Mouse (Mus musculus) lung, embryonic 15.5 days (tissue): Measurements from ENCODE around the gene BC005537. TPM values are rescaled to one million over a fixed set of nuclear protein-coding genes. Genes with fewer than 3 reads are reported as not detected.

Experiments
- ATAC-seq: fragments of 200-750 bp; cut with Nextera tagmentation; 2 replicates; pipeline ENCODE4 v1.8.0; 2017; ENCODE audit warnings: moderate number of reproducible peaks, borderline replicate concordance; ENCODE audit not compliant: low FRiP score, low TSS enrichment; ENCODE audit errors: extremely low read depth
- H3K27ac ChIP-seq: fragments of 300-500 bp; sonication (generic); 2 replicates; pipeline ENCODE4 v1.5.1; 2015; ENCODE audit warnings: moderate library complexity, mild to moderate bottlenecking, inconsistent platforms
- H3K27me3 ChIP-seq: fragments of 300-500 bp; sonication (generic); 2 replicates; pipeline ENCODE4 v1.6.1; 2015; ENCODE audit warnings: inconsistent platforms
- H3K36me3 ChIP-seq: fragments of 300-500 bp; sonication (generic); 2 replicates; pipeline ENCODE4 v1.6.1; 2015; ENCODE audit warnings: inconsistent platforms
- H3K4me1 ChIP-seq: fragments of 300-500 bp; sonication (generic); 2 replicates; pipeline ENCODE4 v1.6.1; 2015; ENCODE audit warnings: inconsistent platforms
- H3K4me2 ChIP-seq: fragments of 300-500 bp; sonication (generic); 2 replicates; pipeline ENCODE4 v1.6.1; 2015; ENCODE audit warnings: inconsistent platforms, mild to moderate bottlenecking, moderate library complexity
- H3K4me3 ChIP-seq: fragments of 300-500 bp; sonication (generic); 2 replicates; pipeline ENCODE4 v1.5.1; 2015; ENCODE audit warnings: mild to moderate bottlenecking, inconsistent platforms
- H3K9ac ChIP-seq: fragments of 300-500 bp; sonication (generic); 2 replicates; pipeline ENCODE4 v1.6.1; 2015; ENCODE audit warnings: inconsistent platforms
- H3K9me3 ChIP-seq: fragments of 300-500 bp; sonication (generic); 2 replicates; pipeline ENCODE4 v1.6.1; 2016; ENCODE audit warnings: inconsistent platforms
- WGBS: fragments of 180-500 bp; shearing (Covaris S2); methylation state at CpG from one replicate; pipeline ENCODE4 v1.1.7; 2015; 5-methylcytosine and 5-hydroxymethylcytosine counted together
- polyA plus RNA-seq: library from polyadenylated mRNA; unstranded; fragments of >200 nt; fragmentation: Nextera tagmentation; extraction: Ambion mirVana; gene quantifications from 2 replicates; pipeline ENCODE4 v1.2.1, GENCODE M21; 2015

BC005537 gene
- polyA plus RNA-seq, 1 experiment from 2014 or later, result 16.8 TPM

DNA sequence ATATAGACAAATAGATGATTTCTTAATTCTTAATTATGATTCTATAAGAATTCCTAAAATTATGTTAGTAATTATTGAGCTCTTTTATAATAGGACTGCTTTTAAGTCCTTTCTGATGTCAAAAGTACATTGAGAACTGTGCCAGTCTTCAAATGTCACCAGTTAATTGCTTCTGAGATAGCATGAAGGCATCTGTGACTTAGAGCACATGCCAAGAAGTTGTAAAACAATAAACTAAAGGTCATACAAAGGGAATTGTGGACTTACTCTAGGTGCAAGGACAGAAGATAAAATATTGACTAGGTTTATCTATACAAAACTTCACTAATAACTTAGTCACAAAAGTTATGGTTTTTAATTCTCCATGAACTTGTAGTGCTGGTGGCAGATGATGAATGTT is 57.7 kb downstream of the BC005537 start:
- Histone ChIP-seq H3K27ac (no peak overlapping the region), H3K9me3 (no peaks in the 10 kb centered on the region), H3K4me2 (no peak overlapping the region), H3K27me3 (no peaks in the 10 kb centered on the region), H3K36me3 (no peaks in the 10 kb centered on the region), H3K4me1 (peaks cover 5% of the 10 kb centered on the region; the same call in 1 of the 2 replicates), H3K4me3 (no peak overlapping the region), H3K9ac (no peak overlapping the region)
- no peak for ATAC-seq

- Histone ChIP-seq H3K36me3 (no peaks in the 10 kb centered on the region), H3K9me3 (no peaks in the 10 kb centered on the region), H3K4me3 (no peak overlapping the region), H3K27ac (no peak overlapping the region), H3K4me1 (peaks cover 5% of the 10 kb centered on the region; the same call in 1 of the 2 replicates), H3K4me2 (no peak overlapping the region), H3K27me3 (no peaks in the 10 kb centered on the region), H3K9ac (no peak overlapping the region)
- no peak for ATAC-seq
- 64% methylated on average over 12 of the region's 12 CpGs for WGBS
Observed at GRCm38 (mm10) chr13:24861084-24861483, 59.6 kb downstream of the BC005537 start.

DNA sequence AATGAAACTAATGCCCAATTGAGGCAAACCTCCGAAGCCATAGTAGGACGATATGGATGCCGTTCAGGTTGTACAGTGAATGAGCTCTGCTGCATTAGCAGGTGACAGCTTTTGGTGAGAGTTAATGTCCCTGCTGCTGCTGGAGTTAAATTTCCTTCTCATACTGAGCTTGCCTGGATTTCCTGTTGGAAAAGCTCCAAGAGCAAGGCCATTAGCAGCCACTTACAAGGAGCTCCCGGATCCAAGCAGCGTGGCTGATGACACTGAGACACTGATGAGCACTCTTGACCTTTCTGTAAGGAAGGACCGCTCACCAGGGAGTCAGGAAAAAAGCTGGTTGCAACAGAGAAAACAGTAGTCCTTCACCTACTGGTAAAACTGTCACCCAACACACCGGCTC is 60.6 kb downstream of the BC005537 start:
- no peak overlapping the region for H3K4me2 ChIP-seq
- 35% methylated on average over 7 of the region's 7 CpGs for WGBS
- no peak for ATAC-seq

DNA sequence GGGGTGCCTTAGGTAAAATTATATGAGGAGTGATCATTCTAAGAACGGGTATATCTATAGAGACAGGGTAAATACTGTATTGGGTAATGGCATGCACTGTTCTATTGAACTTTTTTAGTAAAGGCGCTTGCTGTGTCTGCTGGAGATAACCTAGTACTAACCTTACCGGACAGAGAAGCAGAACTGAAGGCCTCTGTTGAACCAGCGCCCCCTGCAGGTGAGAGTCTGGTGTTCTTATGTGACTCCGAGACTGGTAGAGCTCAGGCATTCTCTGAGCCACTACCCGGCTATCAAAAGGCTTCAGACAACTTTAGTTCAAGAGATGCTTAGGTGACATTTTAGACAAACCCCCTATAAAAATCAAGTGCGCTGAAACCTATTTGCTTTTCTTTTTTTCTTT is 61.1 kb downstream of the BC005537 start:
- 55% methylated on average over 7 of the region's 7 CpGs for WGBS
- no peaks in the 10 kb centered on the region for H3K9me3 ChIP-seq
- H3K36me3 ChIP-seq, result no peaks in the 10 kb centered on the region
- no peak for ATAC-seq
- H3K9ac ChIP-seq, result no peak overlapping the region
- H3K4me1 ChIP-seq, result peaks cover 9% of the 10 kb centered on the region; the same call in 1 of the 2 replicates
- H3K4me2 ChIP-seq, result no peak overlapping the region
- no peak overlapping the region for H3K27ac ChIP-seq
- H3K27me3 ChIP-seq, result no peaks in the 10 kb centered on the region
- no peak overlapping the region for H3K4me3 ChIP-seq

More for the DNA sequence above, 60.6 kb downstream of the BC005537 start:
- H3K4me3 ChIP-seq, result no peak overlapping the region
- no peaks in the 10 kb centered on the region for H3K9me3 ChIP-seq
- H3K4me1 ChIP-seq, result peaks cover 9% of the 10 kb centered on the region; the same call in 1 of the 2 replicates
- H3K9ac ChIP-seq, result no peak overlapping the region
- no peaks in the 10 kb centered on the region for H3K27me3 ChIP-seq
- H3K36me3 ChIP-seq, result no peaks in the 10 kb centered on the region
- H3K27ac ChIP-seq, result no peak overlapping the region

Other genes with a start within 250 kb of the BC005537 start
- 5.1 and 5.4 TPM in 2 replicates for gene Ripor2, start 219.5 kb upstream of the BC005537 start, polyA plus RNA-seq
- not detected in 2 replicates for gene Armh2, start 60.4 kb upstream of the BC005537 start, polyA plus RNA-seq
- gene Gmnn, start 39.7 kb upstream of the BC005537 start, polyA plus RNA-seq, result 114 and 123 TPM in 2 replicates
- gene Acot13, start 29.9 kb downstream of the BC005537 start, polyA plus RNA-seq, result 65.4 and 68.6 TPM in 2 replicates
- 57.6 and 58.9 TPM in 2 replicates for gene Tdp2, start 30.0 kb downstream of the BC005537 start, polyA plus RNA-seq
- 0.13 and 0.25 TPM in 2 replicates for gene D130043K22Rik, start 43.5 kb downstream of the BC005537 start, polyA plus RNA-seq
- gene Aldh5a1, start 136.0 kb downstream of the BC005537 start, polyA plus RNA-seq, result 9.1 and 9.8 TPM in 2 replicates
- gene Gpld1, start 141.5 kb downstream of the BC005537 start, polyA plus RNA-seq, result 1.6 and 1.9 TPM in 2 replicates
- 13.5 and 16.8 TPM in 2 replicates for gene Mrs2, start 218.7 kb downstream of the BC005537 start, polyA plus RNA-seq